24 mouse cellular contexts compared by ENCODE assay signal in the genomic region with DNA sequence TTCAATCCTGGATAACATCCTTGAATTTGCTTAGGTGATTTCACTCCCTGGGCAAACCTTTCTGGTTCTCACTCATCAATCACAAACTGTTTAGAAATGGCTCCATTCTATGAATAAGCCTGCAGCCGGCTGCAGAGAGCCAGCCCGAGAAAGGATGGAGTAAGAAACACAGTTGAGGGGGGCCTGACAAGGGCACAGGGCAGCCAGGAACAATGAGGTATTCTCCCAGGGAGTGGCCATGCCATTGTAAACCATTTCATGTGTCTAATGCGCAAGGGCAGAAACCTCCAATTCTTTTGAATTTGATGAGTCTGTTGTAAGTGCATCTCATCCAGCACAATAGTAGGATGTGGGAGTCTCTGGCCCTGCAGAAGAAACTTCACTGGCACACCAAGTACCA.
A peak's percentile ranks its signal among the peaks of the same experiment; 100 is the strongest.
DNase-seq lines count a peak whose midpoint lies in the region; ATAC-seq and TF ChIP-seq lines count a peak whose summit lies in the region.
"Had no signal": no experiment of that assay in that cellular context is flagged by ENCODE, and none has a peak within 500 bp of the region (broad histone marks: within the 10 kb centered on the region; RNA-seq: fewer than 3 reads in every experiment).

No protein-coding gene starts in this region.

- peaks cover 26% of the 10 kb centered on the region for H3K4me1 ChIP-seq in neural tube, embryonic 13.5 days (replicated peaks)
- peaks cover 17% of the 10 kb centered on the region for H3K4me1 ChIP-seq in neural tube, embryonic 15.5 days
- H3K4me1 ChIP-seq in hindbrain, postnatal 0 days (ENCODE audit: insufficient read depth, low read length) = no peaks in the 10 kb centered on the region
- H3K4me1 ChIP-seq: heart, embryonic 15.5 days had no signal

- no peak overlapping the region for H3K4me2 ChIP-seq in neural tube, embryonic 13.5 days
- no peak overlapping the region for H3K4me2 ChIP-seq in neural tube, embryonic 15.5 days
- no peak overlapping the region for H3K4me2 ChIP-seq in hindbrain, postnatal 0 days (ENCODE audit: low read depth, low read length)
- H3K4me2 ChIP-seq: heart, embryonic 15.5 days had no signal

- no peaks in the 10 kb centered on the region for H3K36me3 ChIP-seq in neural tube, embryonic 13.5 days
- no peaks in the 10 kb centered on the region for H3K36me3 ChIP-seq in neural tube, embryonic 15.5 days
- no peaks in the 10 kb centered on the region for H3K36me3 ChIP-seq in hindbrain, postnatal 0 days (ENCODE audit: insufficient read depth, low read length)
- H3K36me3 ChIP-seq: embryonic facial prominence, embryonic 10.5 days; G1E; heart, embryonic 15.5 days had no signal

- 0 out of 2 replicates have a peak overlapping the region, but pooled peaks have one; percentile 78 for H3K27ac ChIP-seq in neural tube, embryonic 13.5 days (replicated peaks)
- no peak overlapping the region for H3K27ac ChIP-seq in neural tube, embryonic 15.5 days (replicated peaks)
- H3K27ac ChIP-seq in hindbrain, postnatal 0 days = peak overlapping the region; percentile 34; the same call in 1 of the 2 replicates
- H3K27ac ChIP-seq: embryonic facial prominence, embryonic 10.5 days; heart, embryonic 15.5 days; layer of hippocampus, adult 2 months had no signal

- DNase-seq in embryo, embryonic 9.5 days (ENCODE audit: extremely low spot score) = peak; percentile 19
- no peak for DNase-seq in hindbrain, postnatal 0 days (ENCODE audit: low spot score)
- peak; percentile 24 for DNase-seq in retina, postnatal 1 day
- no peak for DNase-seq in cerebellum, adult 9-11 months
- DNase-seq in natural killer cell, adult 2 months (ENCODE audit: low spot score in 2 of 2) = no peak
- DNase-seq: adrenal gland, postnatal 36 days; B cell, adult 2 months; cerebellum, adult 11 months; cerebellum, postnatal 14 days; forebrain, postnatal 0 days; gastrocnemius, postnatal 14 days; heart, postnatal 36 days; kidney, adult 9 months; kidney, postnatal 25 days; liver, postnatal 0 days had no signal

- H3K27me3 ChIP-seq in neural tube, embryonic 13.5 days = no peaks in the 10 kb centered on the region
- no peaks in the 10 kb centered on the region for H3K27me3 ChIP-seq in neural tube, embryonic 15.5 days (replicated peaks)
- no peaks in the 10 kb centered on the region for H3K27me3 ChIP-seq in hindbrain, postnatal 0 days (ENCODE audit: insufficient read depth, low read length)
- H3K27me3 ChIP-seq: CH12.LX; heart, embryonic 15.5 days had no signal

- TF ChIP-seq CTCF in hindbrain, postnatal 0 days (IDR thresholded peaks at IDR 0.05; ENCODE audit: low read depth) = no peak

- no peak overlapping the region for H3K4me3 ChIP-seq in neural tube, embryonic 13.5 days
- H3K4me3 ChIP-seq in neural tube, embryonic 15.5 days (replicated peaks) = no peak overlapping the region
- no peak overlapping the region for H3K4me3 ChIP-seq in hindbrain, postnatal 0 days (ENCODE audit: low read length)
- H3K4me3 ChIP-seq: embryonic facial prominence, embryonic 10.5 days; heart, embryonic 15.5 days; layer of hippocampus, adult 2 months had no signal

- ATAC-seq in neural tube, embryonic 13.5 days (ENCODE audit: low read depth) = no peak
- no peak for ATAC-seq in neural tube, embryonic 15.5 days (ENCODE audit: low FRiP score)
- ATAC-seq in hindbrain, postnatal 0 days = no peak
- ATAC-seq: liver, postnatal 0 days; lung, postnatal 0 days; Patski had no signal

- H3K9me3 ChIP-seq in neural tube, embryonic 13.5 days = no peaks in the 10 kb centered on the region
- no peaks in the 10 kb centered on the region for H3K9me3 ChIP-seq in neural tube, embryonic 15.5 days (replicated peaks)
- no peaks in the 10 kb centered on the region for H3K9me3 ChIP-seq in hindbrain, postnatal 0 days (ENCODE audit: low read length)
- H3K9me3 ChIP-seq: embryonic facial prominence, embryonic 10.5 days; G1E; heart, embryonic 15.5 days had no signal

- no peak overlapping the region for H3K9ac ChIP-seq in neural tube, embryonic 13.5 days
- no peak overlapping the region for H3K9ac ChIP-seq in neural tube, embryonic 15.5 days (replicated peaks)
- no peak overlapping the region for H3K9ac ChIP-seq in hindbrain, postnatal 0 days (replicated peaks; ENCODE audit: low read length)
- H3K9ac ChIP-seq: heart, embryonic 15.5 days; liver, postnatal 0 days had no signal

- WGBS in neural tube, embryonic 13.5 days = 28% methylated on average over 3 of the region's 3 CpGs
- 31% methylated on average over 3 of the region's 3 CpGs for WGBS in neural tube, embryonic 15.5 days
- 44% methylated on average over 3 of the region's 3 CpGs for WGBS in hindbrain, postnatal 0 days

Comparison
In these comparisons a context has a peak if more than half of its experiments do, and no peak if none do; other contexts are left out.
1. DNase-seq: peak in embryo, embryonic 9.5 days (single experiment) and retina, postnatal 1 day (single experiment); none in hindbrain, postnatal 0 days (single experiment), cerebellum, adult 9-11 months (single experiment) and natural killer cell, adult 2 months (0 of 2).